8 mouse cellular contexts compared by ENCODE assay signal in the genomic region with DNA sequence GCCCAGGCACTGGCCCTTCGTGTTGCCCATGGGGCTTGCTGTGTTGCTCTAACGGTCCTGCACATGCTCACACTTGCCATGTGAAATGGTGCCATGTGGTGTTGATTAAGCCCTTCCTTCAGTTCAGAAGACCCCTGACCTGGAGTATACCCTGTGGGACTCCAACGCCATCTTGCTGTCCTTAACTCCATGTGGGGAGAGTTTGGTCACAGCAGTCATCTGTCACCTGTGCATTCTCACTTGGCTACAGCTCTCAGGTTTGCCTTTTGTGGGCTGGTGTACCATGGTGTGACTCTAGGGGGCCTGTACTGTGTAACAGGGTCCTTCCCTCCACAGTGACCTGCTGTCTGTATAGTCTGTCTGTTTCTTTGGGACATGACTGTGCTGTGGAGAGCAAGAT.
DNase-seq lines count a peak whose midpoint lies in the region; ATAC-seq and TF ChIP-seq lines count a peak whose summit lies in the region.

No protein-coding gene starts in this region.

- H3K36me3 ChIP-seq in kidney, embryonic 15.5 days = no peaks in the 10 kb centered on the region
- no peaks in the 10 kb centered on the region for H3K36me3 ChIP-seq in kidney, adult 2 months (ENCODE audit: control insufficient read depth, insufficient read depth, low read length)
- H3K36me3 ChIP-seq in neural tube, embryonic 14.5 days (ENCODE audit: control insufficient read depth, insufficient read depth, low read length) = no peaks in the 10 kb centered on the region

- H3K27ac ChIP-seq in kidney, embryonic 15.5 days = peak overlapping the region; percentile 92
- no peak overlapping the region; the same call in none of the 2 replicates for H3K27ac ChIP-seq in kidney, adult 2 months (ENCODE audit: insufficient read depth, low read depth, low read length)
- peak overlapping the region; percentile 85 for H3K27ac ChIP-seq in neural tube, embryonic 14.5 days (ENCODE audit: low read depth, low read length)

- 0 out of 2 replicates have a peak overlapping the region, but pooled peaks have one; percentile 47 for H3K4me2 ChIP-seq in kidney, embryonic 15.5 days
- no peak overlapping the region for H3K4me2 ChIP-seq in neural tube, embryonic 14.5 days (ENCODE audit: low read depth, low read length)

- TF ChIP-seq CTCF in kidney, adult 2 months (conservative IDR thresholded peaks at IDR 0.05; ENCODE audit: insufficient read depth, insufficient read length, low read depth, low read length) = no peak

- no peaks in the 10 kb centered on the region for H3K27me3 ChIP-seq in kidney, embryonic 15.5 days
- H3K27me3 ChIP-seq in kidney, adult 2 months (replicated peaks; ENCODE audit: control insufficient read depth, insufficient read depth, low read length) = no peaks in the 10 kb centered on the region
- H3K27me3 ChIP-seq in neural tube, embryonic 14.5 days (ENCODE audit: control insufficient read depth, insufficient read depth, low read length) = no peaks in the 10 kb centered on the region

- H3K4me3 ChIP-seq in kidney, embryonic 15.5 days (replicated peaks) = no peak overlapping the region
- no peak overlapping the region for H3K4me3 ChIP-seq in kidney, adult 2 months (ENCODE audit: insufficient read depth, low read depth, low read length)
- H3K4me3 ChIP-seq in neural tube, embryonic 14.5 days (ENCODE audit: low read depth, low read length) = no peak overlapping the region

- H3K9me3 ChIP-seq in kidney, embryonic 15.5 days (replicated peaks) = no peaks in the 10 kb centered on the region
- H3K9me3 ChIP-seq in neural tube, embryonic 14.5 days (ENCODE audit: control insufficient read depth, low read length) = no peaks in the 10 kb centered on the region

- no peak for TF ChIP-seq POLR2A in kidney, adult 2 months (IDR thresholded peaks at IDR 0.05; ENCODE audit: low read depth, low read length)

- WGBS in kidney, embryonic 15.5 days = 49% methylated on average over 3 of the region's 3 CpGs
- WGBS in kidney, adult 2 months = 63% methylated on average over 3 of the region's 3 CpGs
- WGBS in neural tube, embryonic 14.5 days = 48% methylated on average over 3 of the region's 3 CpGs

- no peak for ATAC-seq in kidney, embryonic 15.5 days (replicated peaks; ENCODE audit: low FRiP score)
- peak; percentile 4; the same call in 1 of the 2 replicates for ATAC-seq in neural tube, embryonic 14.5 days (ENCODE audit: low read depth)
- ATAC-seq in monocyte, adult 5-6 weeks (replicated peaks; ENCODE audit: insufficient number of reproducible peaks, low FRiP score, low TSS enrichment, poor library complexity, severe bottlenecking) = no peak
- ATAC-seq in activated CD4-positive, CD25-positive, alpha-beta regulatory T cell, adult 4 months = no peak

- H3K4me1 ChIP-seq in kidney, embryonic 15.5 days = peaks cover 96% of the 10 kb centered on the region
- H3K4me1 ChIP-seq in kidney, adult 2 months (ENCODE audit: control insufficient read depth, insufficient read depth, low read length) = peaks cover 25% of the 10 kb centered on the region
- H3K4me1 ChIP-seq in neural tube, embryonic 14.5 days (ENCODE audit: control insufficient read depth, insufficient read depth, low read length) = peaks cover 32% of the 10 kb centered on the region

- 0 out of 2 replicates have a peak overlapping the region, but pooled peaks have one; percentile 5 for H3K9ac ChIP-seq in kidney, embryonic 15.5 days
- H3K9ac ChIP-seq in neural tube, embryonic 14.5 days (replicated peaks; ENCODE audit: low read depth, low read length) = 0 out of 2 replicates have a peak overlapping the region, but pooled peaks have one; percentile 0

- DNase-seq in kidney, adult 2 months = no peak
- peak; percentile 59 for DNase-seq in embryo, embryonic 9.5 days (ENCODE audit: extremely low spot score)
- peak; percentile 67 for DNase-seq in induced T-regulatory cell, adult 2 months (ENCODE audit: low read depth)
- no peak for DNase-seq in layer of hippocampus, adult 18-20 months (ENCODE audit: low spot score in 2 of 2)

Comparison
In these comparisons a context has a peak if more than half of its experiments do, and no peak if none do; other contexts are left out.
1. DNase-seq: peak in embryo, embryonic 9.5 days (single experiment) and induced T-regulatory cell, adult 2 months (single experiment); none in kidney, adult 2 months (single experiment) and layer of hippocampus, adult 18-20 months (0 of 2).